21 mouse cellular contexts compared by ENCODE assay signal in genomic region chr6:65008836-65009235, GRCm38 (mm10).
"Had no signal": no experiment of that assay in that cellular context is flagged by ENCODE, and none has a peak within 500 bp of the region (broad histone marks: within the 10 kb centered on the region; RNA-seq: fewer than 3 reads in every experiment).

No protein-coding gene starts in this region.

- H3K4me1 ChIP-seq: kidney, embryonic 15.5 days; limb, embryonic 13.5 days; liver, embryonic 12.5 days; liver, embryonic 15.5 days; lung, embryonic 15.5 days; megakaryocyte, embryonic 14.5 days had no signal

- DNase-seq: kidney, postnatal 14 days; kidney, postnatal 4 days; liver; lung, adult 18-20 months; lung, postnatal 10 days; lung, postnatal 36 days; midbrain, embryonic 14.5 days; right cerebral cortex, postnatal 14 days; right cerebral cortex, postnatal 4 days; thymus, adult 2 months; thymus, postnatal 14 days; thymus, postnatal 4 days had no signal

- H3K36me3 ChIP-seq: kidney, embryonic 15.5 days; limb, embryonic 10.5 days; limb, embryonic 13.5 days; liver, embryonic 12.5 days; liver, embryonic 15.5 days; lung, embryonic 15.5 days had no signal

- H3K4me3 ChIP-seq: kidney, embryonic 15.5 days; limb, embryonic 10.5 days; limb, embryonic 13.5 days; liver, embryonic 12.5 days; liver, embryonic 15.5 days; lung, embryonic 15.5 days; megakaryocyte, embryonic 14.5 days had no signal

- H3K27ac ChIP-seq: kidney, embryonic 15.5 days; limb, embryonic 10.5 days; limb, embryonic 13.5 days; liver, embryonic 12.5 days; liver, embryonic 15.5 days; lung, embryonic 15.5 days; stomach, postnatal 0 days had no signal

- ATAC-seq: liver, embryonic 12.5 days had no signal

- H3K9ac ChIP-seq: kidney, embryonic 15.5 days; limb, embryonic 13.5 days; liver, embryonic 12.5 days; liver, embryonic 15.5 days; lung, embryonic 15.5 days had no signal

- H3K9me3 ChIP-seq: kidney, embryonic 15.5 days; limb, embryonic 10.5 days; limb, embryonic 13.5 days; liver, embryonic 12.5 days; liver, embryonic 15.5 days; lung, embryonic 15.5 days had no signal

- H3K27me3 ChIP-seq: kidney, embryonic 15.5 days; limb, embryonic 13.5 days; liver, embryonic 12.5 days; liver, embryonic 15.5 days; lung, embryonic 15.5 days; megakaryocyte, embryonic 14.5 days had no signal

- H3K4me2 ChIP-seq: kidney, embryonic 15.5 days; limb, embryonic 13.5 days; liver, embryonic 12.5 days; liver, embryonic 15.5 days; lung, embryonic 15.5 days; midbrain, embryonic 11.5 days had no signal
